Mouse (Mus musculus) neural tube, embryonic 15.5 days (tissue): ENCODE measurements around the gene Gm9803. TPM values are rescaled to one million over a fixed set of nuclear protein-coding genes. Genes with fewer than 3 reads are reported as not detected.

Experiments
- ATAC-seq: fragments of 200-750 bp; cut with Nextera tagmentation; 2 replicates; pipeline ENCODE4 v1.8.0; 2017; ENCODE audit warnings: mild to moderate bottlenecking, moderate TSS enrichment, moderate library complexity; ENCODE audit not compliant: low FRiP score
- H3K27ac ChIP-seq: fragments of 300-500 bp; sonication (generic); replicated peaks from 2 replicates; pipeline ENCODE4 v1.5.1; 2015; ENCODE audit warnings: mild to moderate bottlenecking, inconsistent platforms
- H3K27me3 ChIP-seq: fragments of 300-500 bp; sonication (generic); replicated peaks from 2 replicates; pipeline ENCODE4 v1.6.1; 2015; ENCODE audit warnings: inconsistent platforms
- H3K36me3 ChIP-seq: fragments of 300-500 bp; sonication (generic); 2 replicates; pipeline ENCODE4 v1.6.1; 2015; ENCODE audit warnings: inconsistent platforms
- H3K4me1 ChIP-seq: fragments of 300-500 bp; sonication (generic); 2 replicates; pipeline ENCODE4 v1.6.1; 2015; ENCODE audit warnings: inconsistent platforms
- H3K4me2 ChIP-seq: fragments of 300-500 bp; sonication (generic); 2 replicates; pipeline ENCODE4 v1.6.1; 2015; ENCODE audit warnings: inconsistent platforms, mild to moderate bottlenecking, moderate library complexity
- H3K4me3 ChIP-seq: fragments of 300-500 bp; sonication (generic); replicated peaks from 2 replicates; pipeline ENCODE4 v1.5.1; 2015; ENCODE audit warnings: mild to moderate bottlenecking, inconsistent platforms
- H3K9ac ChIP-seq: fragments of 300-500 bp; sonication (generic); replicated peaks from 2 replicates; pipeline ENCODE4 v1.6.1; 2015; ENCODE audit warnings: mild to moderate bottlenecking, inconsistent platforms
- H3K9me3 ChIP-seq: fragments of 300-500 bp; sonication (generic); replicated peaks from 2 replicates; pipeline ENCODE4 v1.6.1; 2016; ENCODE audit warnings: inconsistent platforms
- WGBS: fragments of 180-500 bp; shearing (Covaris S2); methylation state at CpG from one replicate; pipeline ENCODE4 v1.1.7; 2015; ENCODE audit warnings: mixed read lengths; 5-methylcytosine and 5-hydroxymethylcytosine counted together
- polyA plus RNA-seq: library from polyadenylated mRNA; unstranded; fragments of >200 nt; fragmentation: Nextera tagmentation; extraction: Ambion mirVana; gene quantifications from 2 replicates; pipeline ENCODE4 v1.2.1, GENCODE M21; 2015

Gm9803 gene
- polyA plus RNA-seq, 1 experiment from 2014 or later = 25.6 TPM

GRCm38 (mm10) chr10:43517836-43518235 lies 6.0 kb upstream of the Gm9803 start:
- H3K27ac ChIP-seq = peak overlapping the region; percentile 45; the same call in 1 of the 2 replicates
- peaks cover 7% of the 10 kb centered on the region; the same call in 1 of the 2 replicates for H3K4me1 ChIP-seq
- no peak overlapping the region for H3K4me2 ChIP-seq
- H3K36me3 ChIP-seq = peaks cover 5% of the 10 kb centered on the region; the same call in 1 of the 2 replicates
- H3K4me3 ChIP-seq = no peak overlapping the region
- WGBS = 53% methylated on average over 4 of the region's 4 CpGs
- 0 out of 2 replicates have a peak, but pooled peaks have one; percentile 16 for ATAC-seq
- no peaks in the 10 kb centered on the region for H3K27me3 ChIP-seq
- no peak overlapping the region for H3K9ac ChIP-seq
- H3K9me3 ChIP-seq = no peaks in the 10 kb centered on the region

GRCm38 (mm10) chr10:43518368-43518767 lies 5.5 kb upstream of the Gm9803 start:
- no peak overlapping the region for H3K4me2 ChIP-seq
- H3K4me1 ChIP-seq = peaks cover 7% of the 10 kb centered on the region; the same call in 1 of the 2 replicates
- H3K36me3 ChIP-seq = peaks cover 5% of the 10 kb centered on the region; the same call in 1 of the 2 replicates
- no peak for ATAC-seq
- 60% methylated on average over 12 of the region's 13 CpGs for WGBS
- no peak overlapping the region for H3K27ac ChIP-seq
- H3K9ac ChIP-seq = no peak overlapping the region
- no peaks in the 10 kb centered on the region for H3K9me3 ChIP-seq
- no peak overlapping the region for H3K4me3 ChIP-seq
- no peaks in the 10 kb centered on the region for H3K27me3 ChIP-seq

- H3K4me1 ChIP-seq = peaks cover 7% of the 10 kb centered on the region; the same call in 1 of the 2 replicates
- 98% methylated on average over 2 of the region's 2 CpGs for WGBS
- no peak overlapping the region for H3K4me2 ChIP-seq
- no peak overlapping the region for H3K27ac ChIP-seq
- no peaks in the 10 kb centered on the region for H3K36me3 ChIP-seq
- H3K27me3 ChIP-seq = no peaks in the 10 kb centered on the region
- no peaks in the 10 kb centered on the region for H3K9me3 ChIP-seq
- ATAC-seq = no peak
- no peak overlapping the region for H3K4me3 ChIP-seq
- H3K9ac ChIP-seq = no peak overlapping the region
These were observed 3.9 kb upstream of the Gm9803 start for GRCm38 (mm10) chr10:43519977-43520376.

GRCm38 (mm10) chr10:43527283-43528269 lies 3.7 kb downstream of the Gm9803 start:
- Histone ChIP-seq H3K36me3 (peaks cover 47% of the 10 kb centered on the region), H3K9me3 (no peaks in the 10 kb centered on the region), H3K4me2 (no peak overlapping the region), H3K4me3 (no peak overlapping the region), H3K9ac (peak overlapping the region; percentile 5; the same call in 1 of the 2 replicates), H3K27ac (peak overlapping the region; percentile 76), H3K27me3 (no peaks in the 10 kb centered on the region), H3K4me1 (peaks cover 13% of the 10 kb centered on the region)
- 27% methylated on average over 15 of the region's 15 CpGs for WGBS
- peak; percentile 71 for ATAC-seq

- Histone ChIP-seq H3K27ac (no peak overlapping the region), H3K9me3 (no peaks in the 10 kb centered on the region), H3K4me3 (no peak overlapping the region), H3K9ac (no peak overlapping the region), H3K27me3 (no peaks in the 10 kb centered on the region), H3K36me3 (peaks cover 46% of the 10 kb centered on the region), H3K4me1 (peaks cover 9% of the 10 kb centered on the region), H3K4me2 (no peak overlapping the region)
- 87% methylated on average over 1 of the region's 1 CpGs for WGBS
- no peak for ATAC-seq
These were observed 10.5 kb downstream of the Gm9803 start for GRCm38 (mm10) chr10:43534382-43534781.

GRCm38 (mm10) chr10:43537652-43538051 lies 13.8 kb downstream of the Gm9803 start:
- H3K27ac ChIP-seq = no peak overlapping the region
- peaks cover 14% of the 10 kb centered on the region for H3K36me3 ChIP-seq
- no peak overlapping the region for H3K9ac ChIP-seq
- H3K9me3 ChIP-seq = no peaks in the 10 kb centered on the region
- H3K4me1 ChIP-seq = peaks cover 23% of the 10 kb centered on the region
- H3K4me3 ChIP-seq = no peak overlapping the region
- no peak for ATAC-seq
- no peak overlapping the region for H3K4me2 ChIP-seq
- WGBS = 96% methylated on average over 7 of the region's 7 CpGs
- no peaks in the 10 kb centered on the region for H3K27me3 ChIP-seq

- H3K4me3 ChIP-seq = no peak overlapping the region
- ATAC-seq = no peak
- no peak overlapping the region for H3K4me2 ChIP-seq
- H3K27ac ChIP-seq = no peak overlapping the region
- 88% methylated on average over 5 of the region's 5 CpGs for WGBS
- H3K4me1 ChIP-seq = peaks cover 23% of the 10 kb centered on the region
- H3K9ac ChIP-seq = no peak overlapping the region
- H3K36me3 ChIP-seq = peaks cover 9% of the 10 kb centered on the region; the same call in 1 of the 2 replicates
- H3K9me3 ChIP-seq = no peaks in the 10 kb centered on the region
- no peaks in the 10 kb centered on the region for H3K27me3 ChIP-seq
These were observed 14.9 kb downstream of the Gm9803 start for GRCm38 (mm10) chr10:43538831-43539230.

DNA sequence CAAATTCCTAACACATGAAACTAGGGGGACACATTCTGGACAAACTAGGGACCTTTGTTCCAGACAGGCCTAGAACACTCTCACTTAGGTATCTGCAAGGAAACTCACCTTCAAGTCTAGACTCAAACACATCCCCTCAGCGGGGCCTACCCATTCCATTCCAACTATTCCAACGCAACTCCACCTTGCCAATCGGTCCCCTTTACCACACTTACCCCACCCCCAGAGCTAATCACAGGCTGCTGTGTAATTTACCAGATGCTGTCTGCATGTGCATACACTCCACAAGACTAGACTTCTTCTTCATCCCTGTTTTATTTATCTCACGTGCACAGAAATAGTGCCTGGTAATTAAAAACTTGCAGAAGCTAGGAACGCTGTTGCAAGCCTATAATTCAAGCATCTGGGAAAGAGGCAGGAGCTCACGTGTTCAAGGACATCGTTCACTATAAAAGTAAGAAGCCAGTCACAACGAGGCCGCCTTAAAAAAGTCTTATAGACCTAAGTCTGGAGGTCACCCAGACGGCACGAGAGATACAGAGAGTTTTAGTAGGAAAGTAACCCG lies 15.9 kb downstream of the Gm9803 start:
- Histone ChIP-seq H3K4me3 (peak overlapping the region; percentile 85), H3K27ac (peak overlapping the region; percentile 80), H3K36me3 (peaks cover 9% of the 10 kb centered on the region; the same call in 1 of the 2 replicates), H3K9me3 (no peaks in the 10 kb centered on the region), H3K4me1 (peaks cover 23% of the 10 kb centered on the region), H3K4me2 (peak overlapping the region; percentile 71), H3K27me3 (no peaks in the 10 kb centered on the region), H3K9ac (peak overlapping the region; percentile 88)
- no peak for ATAC-seq
- WGBS = 16% methylated on average over 12 of the region's 12 CpGs

GRCm38 (mm10) chr10:43540442-43541152 lies 16.7 kb downstream of the Gm9803 start, which contains the start of gene 1700021F05Rik:
Gene 1700021F05Rik, minus strand, starts transcription at chr10:43540994.
- H3K36me3 ChIP-seq = peaks cover 9% of the 10 kb centered on the region; the same call in 1 of the 2 replicates
- H3K9me3 ChIP-seq = no peaks in the 10 kb centered on the region
- H3K4me2 ChIP-seq = peak within 1 kb of the TSS; percentile 71
- peak within 1 kb of the TSS; percentile 85 for H3K4me3 ChIP-seq
- peaks cover 23% of the 10 kb centered on the region for H3K4me1 ChIP-seq
- peak; percentile 99 for ATAC-seq
- peak within 1 kb of the TSS; percentile 80 for H3K27ac ChIP-seq
- WGBS = under 1% methylated on average over 54 of the region's 56 CpGs
- peak within 1 kb of the TSS; percentile 88 for H3K9ac ChIP-seq
- H3K27me3 ChIP-seq = no peaks in the 10 kb centered on the region

DNA sequence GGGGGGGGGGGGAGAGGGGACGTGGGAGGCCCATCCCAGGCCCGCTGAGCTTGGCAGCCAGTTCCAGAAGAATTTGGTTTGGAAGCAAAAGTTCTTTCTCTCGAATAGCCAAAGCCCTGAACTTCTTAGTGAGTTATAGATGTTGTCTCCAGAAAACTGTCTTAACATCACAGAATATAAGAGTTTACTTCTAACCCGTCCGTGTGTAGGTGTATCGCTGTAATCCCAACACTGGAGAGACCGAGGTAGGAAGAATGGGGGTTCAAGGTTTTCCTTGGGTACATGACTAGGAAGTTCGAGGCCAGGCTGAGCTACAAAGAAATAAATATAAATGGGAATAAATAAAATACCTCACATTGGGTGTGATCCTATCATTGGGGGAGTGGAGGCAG lies 17.3 kb downstream of the Gm9803 start:
- Histone ChIP-seq H3K4me2 (peak overlapping the region; percentile 71), H3K27me3 (no peaks in the 10 kb centered on the region), H3K9me3 (no peaks in the 10 kb centered on the region), H3K4me3 (peak overlapping the region; percentile 85; the same call in 1 of the 2 replicates), H3K27ac (no peak overlapping the region), H3K36me3 (peaks cover 3% of the 10 kb centered on the region; the same call in 1 of the 2 replicates), H3K9ac (no peak overlapping the region), H3K4me1 (peaks cover 23% of the 10 kb centered on the region)
- ATAC-seq = 0 out of 2 replicates have a peak, but pooled peaks have one; percentile 17
- WGBS = 44% methylated on average over 8 of the region's 8 CpGs

DNA sequence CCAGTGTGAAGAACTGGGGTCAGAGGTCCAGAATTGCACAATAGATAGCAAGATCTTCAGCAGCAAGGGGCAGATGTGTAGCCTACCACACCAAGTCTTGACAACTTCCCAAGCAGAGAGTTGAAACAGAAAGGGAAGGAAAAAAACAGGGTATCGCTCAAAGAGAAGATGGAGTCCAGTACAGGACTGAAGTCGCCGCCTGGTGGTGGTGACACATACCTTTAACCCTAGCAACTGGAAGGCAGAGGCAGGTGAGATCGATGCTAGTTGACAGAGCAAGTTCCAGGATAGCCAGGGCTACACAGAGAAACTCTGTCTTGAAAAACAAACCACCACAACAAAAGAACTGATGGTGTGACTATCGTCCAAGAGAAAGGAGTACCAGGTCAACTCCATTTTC lies 25.5 kb downstream of the Gm9803 start:
- Histone ChIP-seq H3K4me1 (peaks cover 7% of the 10 kb centered on the region), H3K9me3 (no peaks in the 10 kb centered on the region)
- WGBS = 69% methylated on average over 5 of the region's 5 CpGs

More for the DNA sequence above, 25.5 kb downstream of the Gm9803 start:
- no peak overlapping the region for H3K4me3 ChIP-seq
- ATAC-seq = no peak
- H3K27ac ChIP-seq = no peak overlapping the region
- no peak overlapping the region for H3K4me2 ChIP-seq
- H3K27me3 ChIP-seq = no peaks in the 10 kb centered on the region
- H3K9ac ChIP-seq = no peak overlapping the region
- H3K36me3 ChIP-seq = no peaks in the 10 kb centered on the region
